Mouse (Mus musculus) erythroblast, embryonic 14.5 days (primary cell): ENCODE data around the gene Asf1b.

ENCODE experiments used
- GATA1 ChIP-seq: IDR thresholded peaks from 2 replicates; pipeline ENCODE4 v1.6.1; 2012; ENCODE audit warnings: low read length, inconsistent platforms, mixed read lengths
- TAL1 ChIP-seq: IDR thresholded peaks from 3 replicates; pipeline ENCODE4 v1.6.1; 2012; ENCODE audit warnings: low read length, inconsistent platforms, mixed read lengths

GRCm38 (mm10) chr8:83980845-83981244, 25.5 kb downstream of the Asf1b start:
- TF ChIP-seq GATA1: no peak
- TF ChIP-seq TAL1: no peak
